Mouse (Mus musculus): ENCODE measurements around the gene Tvp23b. TPM values are rescaled to one million over a fixed set of nuclear protein-coding genes. Genes with fewer than 3 reads are reported as not detected.

Tvp23b gene
- polyA plus RNA-seq, 1 experiment from 2014 or later = 62.9 TPM

GRCm38 (mm10) chr11:62966424-62966764 lies 87.1 kb downstream of the Tvp23b start:
- H3K27ac ChIP-seq (ENCODE audit: low read depth, low read length) = peak overlapping the region; percentile 86; the same call in 1 of the 2 replicates
- H3K4me2 ChIP-seq (replicated peaks; ENCODE audit: low read depth, low read length) = peak overlapping the region; percentile 47
- H3K27me3 ChIP-seq (ENCODE audit: control insufficient read depth, insufficient read depth, low read length) = no peaks in the 10 kb centered on the region
- H3K4me1 ChIP-seq (ENCODE audit: control insufficient read depth, insufficient read depth, low read length) = peaks cover 9% of the 10 kb centered on the region; the same call in 1 of the 2 replicates
- peak overlapping the region; percentile 35; the same call in 1 of the 2 replicates for H3K9ac ChIP-seq (ENCODE audit: low read depth, low read length)
- H3K36me3 ChIP-seq (ENCODE audit: control insufficient read depth, insufficient read depth, low read length) = no peaks in the 10 kb centered on the region
- ATAC-seq (ENCODE audit: low FRiP score, low TSS enrichment) = peak; percentile 28; the same call in 1 of the 2 replicates
- WGBS = 47% methylated on average over 3 of the region's 3 CpGs
- H3K9me3 ChIP-seq (ENCODE audit: control insufficient read depth, low read length) = no peaks in the 10 kb centered on the region
- H3K4me3 ChIP-seq (ENCODE audit: low read length) = no peak overlapping the region

Other genes with a start within 250 kb of the Tvp23b start
- gene Lrrc75a, start 230.9 kb upstream of the Tvp23b start, polyA plus RNA-seq (2014; fragmentation: Nextera tagmentation; extraction: Ambion mirVana) = 16.4 and 18.7 TPM in 2 replicates
- gene Mmgt2, start 230.8 kb upstream of the Tvp23b start, polyA plus RNA-seq (2014; fragmentation: Nextera tagmentation; extraction: Ambion mirVana) = 63.4 and 63.8 TPM in 2 replicates
- 5.9 and 10.1 TPM in 2 replicates for gene Zfp287, start 147.6 kb upstream of the Tvp23b start, polyA plus RNA-seq (2014; fragmentation: Nextera tagmentation; extraction: Ambion mirVana)
- gene Gm10428, start 126.4 kb upstream of the Tvp23b start, polyA plus RNA-seq (2014; fragmentation: Nextera tagmentation; extraction: Ambion mirVana) = not detected in 2 replicates
- 19.6 and 19.7 TPM in 2 replicates for gene Zfp286, start 90.0 kb upstream of the Tvp23b start, polyA plus RNA-seq (2014; fragmentation: Nextera tagmentation; extraction: Ambion mirVana)
- gene Trim16, start 59.2 kb upstream of the Tvp23b start, polyA plus RNA-seq (2014; fragmentation: Nextera tagmentation; extraction: Ambion mirVana) = 10.5 and 18.6 TPM in 2 replicates
- 0.53 and 0.73 TPM in 2 replicates for gene Fbxw10, start 32.4 kb upstream of the Tvp23b start, polyA plus RNA-seq (2014; fragmentation: Nextera tagmentation; extraction: Ambion mirVana)
- gene Cdrt4, start 71.7 kb downstream of the Tvp23b start, polyA plus RNA-seq (2014; fragmentation: Nextera tagmentation; extraction: Ambion mirVana) = 0.29 TPM in 1 of 2 replicates, not detected in the other
- gene Tekt3, start 182.2 kb downstream of the Tvp23b start, polyA plus RNA-seq (2014; fragmentation: Nextera tagmentation; extraction: Ambion mirVana) = not detected in 2 replicates
- gene Pmp22, start 249.5 kb downstream of the Tvp23b start, polyA plus RNA-seq (2014; fragmentation: Nextera tagmentation; extraction: Ambion mirVana) = 59.6 and 68.1 TPM in 2 replicates